In genomic region chr14:62042305-62043116, GRCm38 (mm10) we compare ENCODE assay signal across 8 mouse cellular contexts.
DNase-seq lines count a peak whose midpoint lies in the region; ATAC-seq and TF ChIP-seq lines count a peak whose summit lies in the region.

No protein-coding gene starts in this region.

- peak; percentile 79 for TF ChIP-seq CTCF in lung, embryonic 14.5 days (IDR thresholded peaks at IDR 0.05; ENCODE audit: low read depth)

- H3K27me3 ChIP-seq in lung, embryonic 14.5 days (ENCODE audit: insufficient read depth, low read length) = no peaks in the 10 kb centered on the region

- ATAC-seq in lung, embryonic 14.5 days (ENCODE audit: insufficient read depth) = no peak

- H3K9ac ChIP-seq in lung, embryonic 14.5 days = no peak overlapping the region

- no peaks in the 10 kb centered on the region for H3K9me3 ChIP-seq in lung, embryonic 14.5 days (ENCODE audit: low read depth, low read length)

- no peaks in the 10 kb centered on the region for H3K36me3 ChIP-seq in lung, embryonic 14.5 days (ENCODE audit: insufficient read depth)

- no peak overlapping the region for H3K27ac ChIP-seq in lung, embryonic 14.5 days (ENCODE audit: low read depth)

- H3K4me2 ChIP-seq in lung, embryonic 14.5 days = no peak overlapping the region

- WGBS in lung, embryonic 14.5 days = 63% methylated on average over 11 of the region's 11 CpGs

- no peaks in the 10 kb centered on the region for H3K4me1 ChIP-seq in lung, embryonic 14.5 days (ENCODE audit: insufficient read depth)

- H3K4me3 ChIP-seq in lung, embryonic 14.5 days (ENCODE audit: low read depth, low read length) = no peak overlapping the region

- peak; percentile 22 to 57 for DNase-seq in urinary bladder, adult 18-20 months (ENCODE audit: low spot score in 2 of 2)
- no peak for DNase-seq in urinary bladder, postnatal 10 days (ENCODE audit: low spot score)
- peak; percentile 56 to 58 for DNase-seq in cerebellum, adult 18-20 months
- DNase-seq in frontal cortex, postnatal 14 days (ENCODE audit: low spot score in 2 of 2) = peak; percentile 27 to 53
- peak; percentile 59 to 88 for DNase-seq in kidney, postnatal 36 days
- peak; percentile 88 for DNase-seq in lung, embryonic 14.5 days
- DNase-seq in retina, adult 2 months (ENCODE audit: low read depth, low spot score) = peak; percentile 41
- DNase-seq in urinary bladder, postnatal 36 days (ENCODE audit: low spot score in 2 of 2) = peak; percentile 47 to 59
